Mouse (Mus musculus) megakaryocyte, embryonic 14.5 days (primary cell): ENCODE results near the gene Ppt2.

Experiments
- FLI1 ChIP-seq: IDR thresholded peaks from 2 replicates; pipeline ENCODE4 v1.6.1; 2012; ENCODE audit warnings: low read length, inconsistent platforms, mixed read lengths
- GATA1 ChIP-seq: IDR thresholded peaks from 3 replicates; pipeline ENCODE4 v1.6.1; 2012; ENCODE audit warnings: mixed read lengths, low read length, inconsistent platforms, borderline replicate concordance

GRCm38 (mm10) chr17:34662978-34663377 lies 34.7 kb upstream of the Ppt2 start:
- TF ChIP-seq GATA1 (no peak), FLI1 (no peak)
